Mouse (Mus musculus): Measurements from ENCODE around the gene Rest. TPM values are rescaled to one million over a fixed set of nuclear protein-coding genes. Genes with fewer than 3 reads are reported as not detected.

The Rest gene
- polyA plus RNA-seq, 1 experiment from 2014 or later: 31.0 TPM

DNA sequence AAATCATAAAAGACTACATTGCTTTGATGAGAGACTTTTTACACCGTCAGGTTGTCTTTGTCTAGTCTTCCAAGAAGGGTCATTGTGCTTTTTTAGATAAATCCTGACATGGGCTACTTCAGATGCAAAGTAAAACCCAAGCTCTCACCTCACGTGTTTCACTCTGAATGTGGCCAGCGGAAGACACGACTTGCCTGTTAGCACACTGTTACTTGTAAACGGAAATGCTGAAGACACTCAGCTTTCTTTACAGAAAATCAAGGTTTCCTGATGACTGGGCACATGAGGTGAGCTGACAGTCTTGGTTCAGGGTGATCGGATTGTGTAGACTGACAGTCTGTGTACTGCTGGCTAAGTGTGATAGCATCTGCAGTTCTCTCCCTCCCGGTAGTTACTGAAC, 20.4 kb downstream of the Rest start:
- peaks cover 80% of the 10 kb centered on the region for H3K36me3 ChIP-seq
- no peak overlapping the region for H3K27ac ChIP-seq (ENCODE audit: poor library complexity, severe bottlenecking)
- H3K27me3 ChIP-seq (replicated peaks): no peaks in the 10 kb centered on the region
- ATAC-seq (ENCODE audit: insufficient number of reproducible peaks, low FRiP score): no peak
- 82% methylated on average over 7 of the region's 7 CpGs for WGBS
- no peaks in the 10 kb centered on the region for H3K9me3 ChIP-seq (replicated peaks)
- H3K9ac ChIP-seq: no peak overlapping the region
- H3K4me3 ChIP-seq: no peak overlapping the region
- H3K4me1 ChIP-seq (replicated peaks): peaks cover 22% of the 10 kb centered on the region
- no peak overlapping the region for H3K4me2 ChIP-seq

DNA sequence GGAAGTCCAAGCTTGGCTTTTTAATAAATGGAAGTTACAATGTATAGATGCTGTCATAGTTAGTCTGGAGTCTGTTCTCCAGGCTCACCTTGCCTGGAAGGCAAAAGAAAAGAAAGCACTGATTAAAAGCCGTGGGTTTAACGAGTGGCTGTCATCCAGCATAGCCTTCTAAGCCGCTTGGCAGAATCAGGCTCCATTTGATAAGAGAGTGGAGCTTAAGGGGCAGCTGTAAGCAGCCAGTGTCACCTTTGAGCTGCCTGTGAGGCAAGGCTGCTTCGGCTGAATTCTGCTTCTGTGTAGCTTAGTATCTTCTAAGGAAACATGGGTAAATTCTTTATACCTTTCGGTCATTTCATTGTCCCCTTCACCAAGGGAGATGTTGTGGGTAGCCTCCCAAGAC, 21.6 kb downstream of the Rest start:
- no peak for ATAC-seq (ENCODE audit: insufficient number of reproducible peaks, low FRiP score)
- H3K9me3 ChIP-seq (replicated peaks): no peaks in the 10 kb centered on the region
- 45% methylated on average over 5 of the region's 5 CpGs for WGBS
- peaks cover 22% of the 10 kb centered on the region for H3K4me1 ChIP-seq (replicated peaks)
- peaks cover 76% of the 10 kb centered on the region for H3K36me3 ChIP-seq
- H3K27ac ChIP-seq (ENCODE audit: poor library complexity, severe bottlenecking): no peak overlapping the region
- H3K4me3 ChIP-seq: no peak overlapping the region
- H3K9ac ChIP-seq: no peak overlapping the region
- no peaks in the 10 kb centered on the region for H3K27me3 ChIP-seq (replicated peaks)
- no peak overlapping the region for H3K4me2 ChIP-seq

GRCm38 (mm10) chr5:77287901-77288300, 22.6 kb downstream of the Rest start:
- H3K27ac ChIP-seq (ENCODE audit: poor library complexity, severe bottlenecking): no peak overlapping the region
- no peak overlapping the region for H3K4me3 ChIP-seq
- H3K4me2 ChIP-seq: no peak overlapping the region
- no peak overlapping the region for H3K9ac ChIP-seq
- peaks cover 73% of the 10 kb centered on the region for H3K36me3 ChIP-seq
- no peaks in the 10 kb centered on the region for H3K9me3 ChIP-seq (replicated peaks)
- WGBS: 72% methylated on average over 6 of the region's 6 CpGs
- no peak for ATAC-seq (ENCODE audit: insufficient number of reproducible peaks, low FRiP score)
- no peaks in the 10 kb centered on the region for H3K27me3 ChIP-seq (replicated peaks)
- peaks cover 22% of the 10 kb centered on the region for H3K4me1 ChIP-seq (replicated peaks)

DNA sequence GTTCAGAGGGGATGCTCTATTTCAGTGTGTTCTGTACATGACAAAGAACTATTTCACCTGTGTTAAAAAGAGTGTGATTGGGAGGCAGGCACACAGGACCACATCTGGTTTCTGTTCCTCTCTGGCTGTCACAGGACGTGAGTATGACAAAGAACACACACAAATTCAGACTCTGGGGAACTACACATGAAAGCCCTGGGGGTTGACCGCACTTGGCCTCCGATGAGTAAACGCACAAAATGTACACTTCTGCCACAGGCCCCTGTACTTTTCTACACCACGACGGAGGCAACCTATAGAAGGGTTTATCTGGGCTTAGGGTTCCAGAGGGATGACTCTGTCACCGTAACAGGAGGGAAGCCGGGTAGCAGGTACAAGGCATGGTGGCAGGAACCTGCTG, 24.4 kb downstream of the Rest start:
- Histone ChIP-seq H3K27ac (ENCODE audit: poor library complexity, severe bottlenecking) (no peak overlapping the region), H3K9me3 (replicated peaks) (no peaks in the 10 kb centered on the region), H3K36me3 (peaks cover 79% of the 10 kb centered on the region), H3K4me2 (no peak overlapping the region), H3K4me3 (no peak overlapping the region), H3K4me1 (replicated peaks) (peaks cover 22% of the 10 kb centered on the region), H3K27me3 (replicated peaks) (no peaks in the 10 kb centered on the region), H3K9ac (no peak overlapping the region)
- ATAC-seq (ENCODE audit: insufficient number of reproducible peaks, low FRiP score): no peak
- WGBS: 64% methylated on average over 8 of the region's 8 CpGs

DNA sequence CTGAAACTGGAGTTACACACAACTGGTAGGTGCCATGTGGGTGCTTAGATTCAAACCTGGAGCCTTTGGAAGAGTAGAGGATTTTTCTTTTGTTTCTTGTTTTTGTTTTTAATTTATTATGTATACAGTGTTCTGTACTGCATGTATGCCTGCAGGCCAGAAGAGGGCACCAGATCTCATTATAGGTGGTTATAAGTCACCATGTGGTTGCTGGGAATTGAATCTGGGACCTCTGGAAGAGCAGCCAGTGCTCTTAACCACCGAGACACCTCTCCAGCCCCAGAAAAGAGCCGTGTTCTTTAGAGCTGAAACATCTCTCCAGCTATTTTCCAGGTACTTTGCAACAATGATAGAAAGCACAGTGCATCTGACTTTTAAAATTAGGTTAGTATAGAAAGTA, 25.3 kb downstream of the Rest start:
- WGBS: 85% methylated on average over 2 of the region's 2 CpGs
- Histone ChIP-seq H3K9ac (no peak overlapping the region), H3K36me3 (peaks cover 86% of the 10 kb centered on the region), H3K4me1 (replicated peaks) (peaks cover 22% of the 10 kb centered on the region), H3K27ac (ENCODE audit: poor library complexity, severe bottlenecking) (no peak overlapping the region), H3K4me3 (no peak overlapping the region), H3K9me3 (replicated peaks) (no peaks in the 10 kb centered on the region), H3K27me3 (replicated peaks) (no peaks in the 10 kb centered on the region), H3K4me2 (no peak overlapping the region)
- no peak for ATAC-seq (ENCODE audit: insufficient number of reproducible peaks, low FRiP score)

DNA sequence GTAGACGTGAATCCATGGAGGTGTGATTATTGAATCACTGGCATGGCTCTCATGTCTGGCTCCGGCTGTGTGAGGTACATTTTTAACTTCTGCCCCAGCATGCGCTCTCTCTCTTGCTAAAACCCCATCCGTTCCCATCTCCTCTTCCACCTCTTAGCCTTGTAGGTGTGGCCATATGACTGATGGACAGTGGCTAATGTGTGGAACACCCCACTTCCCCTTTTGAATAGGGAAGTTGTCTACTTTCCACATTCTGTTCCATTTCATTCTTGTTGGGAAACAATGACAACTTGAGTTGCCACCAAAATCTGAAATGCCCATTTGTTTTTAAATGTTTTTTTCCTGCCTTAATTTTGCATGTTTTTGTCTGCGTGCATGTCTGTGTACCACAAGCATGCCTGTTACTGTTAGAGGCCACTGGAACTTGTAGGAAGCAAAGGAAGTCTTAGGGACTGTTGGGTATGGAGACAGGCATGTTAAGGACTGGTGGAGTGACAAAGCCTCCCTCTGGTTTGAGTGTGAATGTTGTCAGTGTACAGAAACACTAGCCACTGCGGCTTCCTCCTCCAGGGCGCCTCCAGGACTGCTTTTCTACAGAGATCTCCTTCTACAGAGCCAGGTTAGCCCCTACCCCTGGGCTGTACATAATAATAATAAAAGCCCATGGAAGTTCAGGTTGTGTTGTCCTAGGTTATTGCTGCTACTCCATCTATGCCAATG, 27.7 kb downstream of the Rest start:
- Histone ChIP-seq H3K36me3 (peaks cover 88% of the 10 kb centered on the region), H3K9me3 (replicated peaks) (no peaks in the 10 kb centered on the region), H3K27me3 (replicated peaks) (no peaks in the 10 kb centered on the region), H3K9ac (no peak overlapping the region), H3K4me1 (replicated peaks) (peaks cover 10% of the 10 kb centered on the region), H3K4me2 (no peak overlapping the region), H3K4me3 (no peak overlapping the region), H3K27ac (ENCODE audit: poor library complexity, severe bottlenecking) (no peak overlapping the region)
- no peak for ATAC-seq (ENCODE audit: insufficient number of reproducible peaks, low FRiP score)
- 88% methylated on average over 7 of the region's 7 CpGs for WGBS

DNA sequence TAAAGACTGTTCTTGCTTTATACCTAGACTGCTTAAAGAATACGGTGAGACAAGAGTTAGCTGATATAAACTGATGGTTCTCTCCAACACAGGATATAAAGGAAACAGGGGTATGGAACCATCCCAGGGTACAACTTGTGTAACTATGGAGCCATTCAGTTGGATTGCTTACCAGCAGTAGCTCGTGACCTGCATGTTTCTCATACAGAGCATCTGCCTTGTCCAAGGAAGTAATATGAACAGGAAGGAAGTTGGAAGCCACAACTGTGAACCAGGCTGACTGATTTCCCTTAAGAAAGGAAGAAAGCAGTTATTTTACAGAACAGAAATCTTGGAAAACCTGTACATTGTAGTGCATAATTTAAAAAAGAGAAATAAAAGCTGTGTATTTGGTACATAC, 34.2 kb downstream of the Rest start:
- H3K4me3 ChIP-seq: no peak overlapping the region
- ATAC-seq (ENCODE audit: insufficient number of reproducible peaks, low FRiP score): no peak
- H3K36me3 ChIP-seq: peaks cover 68% of the 10 kb centered on the region
- 89% methylated on average over 2 of the region's 2 CpGs for WGBS
- no peaks in the 10 kb centered on the region for H3K4me1 ChIP-seq (replicated peaks)
- no peak overlapping the region for H3K27ac ChIP-seq (ENCODE audit: poor library complexity, severe bottlenecking)
- no peaks in the 10 kb centered on the region for H3K27me3 ChIP-seq (replicated peaks)
- no peak overlapping the region for H3K4me2 ChIP-seq
- H3K9ac ChIP-seq: no peak overlapping the region
- H3K9me3 ChIP-seq (replicated peaks): no peaks in the 10 kb centered on the region

DNA sequence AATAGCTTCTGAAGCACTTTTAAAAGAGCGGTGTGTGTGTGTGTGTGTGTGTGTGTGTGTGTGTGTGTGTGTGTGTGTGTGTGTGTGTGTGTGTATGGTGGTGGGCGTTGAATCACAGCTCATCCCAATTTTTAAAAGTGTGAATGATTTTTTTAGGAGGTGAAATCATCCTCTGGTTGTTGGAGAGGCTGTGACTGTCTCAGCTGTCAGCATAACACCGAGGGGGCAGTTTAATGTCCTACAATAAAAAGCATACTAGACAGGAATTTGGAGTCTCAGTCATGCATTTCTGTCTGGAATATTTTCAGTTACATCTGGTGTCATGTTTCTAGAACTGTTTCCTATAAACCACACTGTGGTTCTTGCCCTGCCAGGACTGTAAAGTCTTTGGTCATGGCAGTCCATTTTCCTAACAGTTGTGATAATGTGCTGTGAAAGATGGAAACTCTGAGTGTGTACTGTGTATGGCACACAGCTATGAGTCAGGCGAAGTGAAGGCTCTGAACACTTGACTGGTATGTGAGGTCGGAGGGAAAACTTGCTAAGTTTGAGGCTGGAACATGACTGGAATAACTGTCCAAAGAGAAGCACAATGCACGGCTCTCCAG, 36.1 kb downstream of the Rest start:
- H3K36me3 ChIP-seq: peaks cover 67% of the 10 kb centered on the region
- H3K9me3 ChIP-seq (replicated peaks): no peaks in the 10 kb centered on the region
- no peak overlapping the region for H3K4me2 ChIP-seq
- no peak overlapping the region for H3K4me3 ChIP-seq
- ATAC-seq (ENCODE audit: insufficient number of reproducible peaks, low FRiP score): no peak
- no peaks in the 10 kb centered on the region for H3K4me1 ChIP-seq (replicated peaks)
- H3K9ac ChIP-seq: no peak overlapping the region
- H3K27ac ChIP-seq (ENCODE audit: poor library complexity, severe bottlenecking): no peak overlapping the region
- 86% methylated on average over 6 of the region's 6 CpGs for WGBS
- no peaks in the 10 kb centered on the region for H3K27me3 ChIP-seq (replicated peaks)

DNA sequence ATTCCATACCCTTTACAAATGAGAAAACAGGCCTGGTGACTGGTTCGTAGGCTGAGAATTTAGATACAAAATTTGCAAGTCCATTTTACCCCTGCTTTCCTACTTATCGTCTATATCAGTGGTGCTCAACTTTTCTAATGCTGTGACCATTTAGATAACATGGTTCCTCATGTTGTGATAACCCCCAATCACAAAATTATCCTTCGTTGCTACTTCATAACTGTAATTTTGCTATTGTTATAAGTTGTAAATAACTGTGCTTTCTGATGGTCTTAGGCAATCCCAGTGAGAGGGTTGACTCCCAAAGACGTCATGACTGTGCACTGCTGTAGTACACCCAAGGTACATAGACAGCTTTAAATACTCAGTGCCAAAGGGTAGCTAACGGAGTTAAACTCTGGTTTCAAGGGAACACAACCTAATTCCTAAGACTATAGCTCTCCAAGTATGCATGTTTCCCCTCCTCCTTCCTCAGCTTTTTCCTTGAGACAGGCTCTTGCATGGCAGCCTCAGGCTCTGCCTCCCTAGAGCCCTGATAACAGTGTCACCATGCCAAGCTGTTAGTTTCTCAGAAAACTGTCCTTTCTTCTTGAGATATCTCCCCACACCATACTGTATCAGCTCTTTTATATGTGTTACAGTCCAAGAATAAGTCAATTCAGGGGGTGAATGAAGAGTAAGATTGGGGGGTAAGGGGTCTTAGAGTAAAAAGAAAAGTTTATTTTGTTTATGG, 42.7 kb downstream of the Rest start:
- Histone ChIP-seq H3K4me3 (peak overlapping the region; percentile 86), H3K36me3 (peaks cover 36% of the 10 kb centered on the region), H3K9me3 (replicated peaks) (no peaks in the 10 kb centered on the region), H3K4me2 (peak overlapping the region; percentile 94), H3K4me1 (replicated peaks) (peaks cover 21% of the 10 kb centered on the region), H3K9ac (peak overlapping the region; percentile 84; the same call in 1 of the 2 replicates), H3K27ac (ENCODE audit: poor library complexity, severe bottlenecking) (no peak overlapping the region), H3K27me3 (replicated peaks) (no peaks in the 10 kb centered on the region)
- 77% methylated on average over 5 of the region's 5 CpGs for WGBS
- ATAC-seq (ENCODE audit: insufficient number of reproducible peaks, low FRiP score): no peak

DNA sequence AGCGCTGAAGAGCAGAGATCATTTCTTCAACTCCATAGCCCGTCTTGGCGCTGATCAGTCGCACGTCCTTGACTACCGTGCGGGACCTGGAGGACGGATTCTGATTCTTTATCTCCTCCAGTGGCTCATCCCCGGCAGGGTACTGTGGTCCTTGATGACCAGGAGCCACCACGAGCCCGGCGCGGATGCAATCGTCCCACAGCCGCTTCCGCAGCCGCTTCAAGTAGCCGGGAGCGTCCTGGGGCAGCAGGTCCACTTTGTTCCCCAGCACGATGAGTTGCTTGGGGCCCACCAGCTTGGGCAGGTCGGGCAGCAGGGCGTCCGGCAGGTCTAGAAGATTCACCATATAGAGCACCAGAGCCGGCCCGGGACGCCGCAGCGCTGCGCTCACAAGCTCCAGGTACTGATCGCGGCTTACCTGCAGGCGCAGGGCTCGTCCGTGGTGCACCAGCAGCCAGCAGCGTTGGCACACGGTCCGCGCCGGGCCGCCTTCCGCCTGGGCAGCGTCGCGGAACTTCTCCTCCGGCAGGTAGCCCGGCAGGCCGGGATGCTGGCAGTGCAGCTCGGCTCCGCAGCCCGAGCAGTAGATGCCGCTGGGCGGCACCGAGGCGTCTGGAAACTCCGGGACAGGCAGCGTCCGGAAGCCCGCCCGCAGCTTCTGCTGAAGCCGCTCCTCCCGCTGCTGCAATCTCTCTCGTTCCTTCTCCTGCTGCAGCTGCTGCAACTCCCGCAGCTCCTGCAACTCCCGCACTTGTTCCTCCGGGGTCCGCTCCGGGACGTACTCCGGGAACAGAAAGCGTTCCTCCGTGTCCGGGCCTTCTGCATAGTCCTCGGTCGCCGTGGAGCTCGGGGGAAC, 44.0 kb downstream of the Rest start:
- Histone ChIP-seq H3K4me2 (peak overlapping the region; percentile 94), H3K27me3 (replicated peaks) (no peaks in the 10 kb centered on the region), H3K4me3 (peak overlapping the region; percentile 86), H3K36me3 (peaks cover 41% of the 10 kb centered on the region), H3K27ac (ENCODE audit: poor library complexity, severe bottlenecking) (no peak overlapping the region), H3K9ac (peak overlapping the region; percentile 84), H3K9me3 (replicated peaks) (no peaks in the 10 kb centered on the region), H3K4me1 (replicated peaks) (peaks cover 21% of the 10 kb centered on the region)
- WGBS: under 1% methylated on average over 76 of the region's 76 CpGs
- peak; percentile 46; the same call in 1 of the 2 replicates for ATAC-seq (ENCODE audit: insufficient number of reproducible peaks, low FRiP score)
